ENCODE assay signal across 23 mouse cellular contexts in genomic region chr12:50953971-50954370, GRCm38 (mm10).
"Had no signal": no experiment of that assay in that cellular context is flagged by ENCODE, and none has a peak within 500 bp of the region (broad histone marks: within the 10 kb centered on the region; RNA-seq: fewer than 3 reads in every experiment).

No protein-coding gene starts in this region.

- H3K36me3 ChIP-seq: limb, embryonic 12.5 days; limb, embryonic 15.5 days; midbrain, embryonic 12.5 days; midbrain, embryonic 15.5 days; neural tube, embryonic 12.5 days; neural tube, embryonic 15.5 days had no signal

- H3K4me2 ChIP-seq: limb, embryonic 12.5 days; limb, embryonic 15.5 days; liver, embryonic 11.5 days; midbrain, embryonic 12.5 days; midbrain, embryonic 15.5 days; neural tube, embryonic 12.5 days; neural tube, embryonic 15.5 days had no signal

- DNase-seq: kidney, adult 18-20 months; kidney, adult 9 months; kidney, postnatal 14 days; kidney, postnatal 4 days; layer of hippocampus, adult 9-11 months; liver, postnatal 0 days; right cerebral cortex, adult 18-20 months; right cerebral cortex, postnatal 14 days; right cerebral cortex, postnatal 4 days; thymus, adult 18-20 months; thymus, postnatal 36 days had no signal

- H3K4me1 ChIP-seq: limb, embryonic 12.5 days; limb, embryonic 15.5 days; midbrain, embryonic 12.5 days; midbrain, embryonic 15.5 days; neural tube, embryonic 12.5 days; neural tube, embryonic 15.5 days had no signal

- H3K4me3 ChIP-seq: left cerebral cortex, adult 2 months; limb, embryonic 12.5 days; limb, embryonic 15.5 days; midbrain, embryonic 12.5 days; midbrain, embryonic 15.5 days; neural tube, embryonic 12.5 days; neural tube, embryonic 15.5 days had no signal

- H3K9ac ChIP-seq: limb, embryonic 12.5 days; limb, embryonic 15.5 days; liver, embryonic 14.5 days; liver, postnatal 0 days; midbrain, embryonic 12.5 days; midbrain, embryonic 15.5 days; neural tube, embryonic 12.5 days; neural tube, embryonic 15.5 days had no signal

- H3K9me3 ChIP-seq: limb, embryonic 12.5 days; limb, embryonic 15.5 days; midbrain, embryonic 12.5 days; midbrain, embryonic 15.5 days; neural tube, embryonic 12.5 days; neural tube, embryonic 15.5 days had no signal

- ATAC-seq: inflammation-experienced regulatory T-cells, adult 6 months; intestine, embryonic 16.5 days; liver, postnatal 0 days; midbrain, embryonic 15.5 days had no signal

- H3K27ac ChIP-seq: left cerebral cortex, adult 2 months; limb, embryonic 12.5 days; limb, embryonic 15.5 days; liver, embryonic 14.5 days; macrophage; midbrain, embryonic 12.5 days; midbrain, embryonic 15.5 days; neural tube, embryonic 12.5 days; neural tube, embryonic 15.5 days had no signal

- H3K27me3 ChIP-seq: limb, embryonic 12.5 days; limb, embryonic 15.5 days; midbrain, embryonic 12.5 days; midbrain, embryonic 15.5 days; neural tube, embryonic 12.5 days; neural tube, embryonic 15.5 days had no signal
